Mouse (Mus musculus): ENCODE measurements around the gene P4hb. TPM values are rescaled to one million over a fixed set of nuclear protein-coding genes. Genes with fewer than 3 reads are reported as not detected.
A peak's percentile ranks its signal among the peaks of the same experiment; 100 is the strongest.
"Not testable (repeated sequence)": the region's sequence is repeated elsewhere in the genome, so short reads cannot be mapped to it uniquely, and the experiment has no call there.

Gene P4hb
- polyA plus RNA-seq, 1 experiment from 2014 or later: 635 TPM

GRCm38 (mm10) chr11:120571754-120572416 is 1.2 kb downstream of the P4hb start:
- Histone ChIP-seq H3K4me1 (replicated peaks) (peaks cover 68% of the 10 kb centered on the region), H3K9ac (peak overlapping the region; percentile 86), H3K9me3 (replicated peaks) (no peaks in the 10 kb centered on the region), H3K4me3 (replicated peaks) (peak overlapping the region; percentile 82), H3K4me2 (peak overlapping the region; percentile 92), H3K27me3 (no peaks in the 10 kb centered on the region), H3K27ac (replicated peaks) (peak overlapping the region; percentile 90), H3K36me3 (replicated peaks) (peaks cover 42% of the 10 kb centered on the region)
- ATAC-seq (ENCODE audit: insufficient read depth): no peak
- WGBS (ENCODE audit: insufficient replicate concordance): 4% methylated on average over 11 of the region's 11 CpGs

DNA sequence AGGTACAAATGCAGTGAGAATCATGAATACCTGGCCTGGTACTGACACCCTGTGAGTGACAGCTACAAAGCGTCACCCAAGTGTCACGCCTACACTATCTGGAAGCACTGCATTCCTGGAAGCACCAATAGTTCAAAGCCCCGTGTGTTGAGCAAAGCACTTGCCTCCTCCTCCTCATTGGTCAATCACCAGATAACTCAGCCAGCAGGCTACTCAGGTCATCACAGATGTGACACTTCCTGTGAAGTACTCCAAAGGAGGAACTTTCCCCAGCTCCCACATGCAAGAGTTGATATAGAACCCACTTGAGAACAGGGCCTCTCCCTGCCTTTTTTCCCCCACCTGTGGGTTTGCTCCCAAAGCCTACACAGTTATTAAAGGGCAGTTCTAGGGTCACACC is 1.9 kb downstream of the P4hb start:
- H3K27ac ChIP-seq (replicated peaks): peak overlapping the region; percentile 90
- no peaks in the 10 kb centered on the region for H3K27me3 ChIP-seq

GRCm38 (mm10) chr11:120568324-120568723 is 4.7 kb downstream of the P4hb start:
- no peak for ATAC-seq (ENCODE audit: insufficient read depth)
- peaks cover 77% of the 10 kb centered on the region for H3K36me3 ChIP-seq (replicated peaks)
- H3K9me3 ChIP-seq (replicated peaks): no peaks in the 10 kb centered on the region
- no peak overlapping the region for H3K4me3 ChIP-seq (replicated peaks)
- H3K9ac ChIP-seq: no peak overlapping the region
- H3K4me1 ChIP-seq (replicated peaks): peaks cover 44% of the 10 kb centered on the region
- H3K27me3 ChIP-seq: no peaks in the 10 kb centered on the region
- H3K27ac ChIP-seq (replicated peaks): no peak overlapping the region
- H3K4me2 ChIP-seq: no peak overlapping the region
- WGBS (ENCODE audit: insufficient replicate concordance): 86% methylated on average over 6 of the region's 6 CpGs

More for the DNA sequence above, 1.9 kb downstream of the P4hb start:
- Histone ChIP-seq H3K36me3 (replicated peaks) (peaks cover 49% of the 10 kb centered on the region), H3K4me1 (replicated peaks) (peaks cover 64% of the 10 kb centered on the region), H3K4me3 (replicated peaks) (peak overlapping the region; percentile 82), H3K4me2 (peak overlapping the region; percentile 92), H3K9me3 (replicated peaks) (no peaks in the 10 kb centered on the region), H3K9ac (peak overlapping the region; percentile 86)
- no peak for ATAC-seq (ENCODE audit: insufficient read depth)
- WGBS (ENCODE audit: insufficient replicate concordance): 14% methylated on average over 3 of the region's 3 CpGs

DNA sequence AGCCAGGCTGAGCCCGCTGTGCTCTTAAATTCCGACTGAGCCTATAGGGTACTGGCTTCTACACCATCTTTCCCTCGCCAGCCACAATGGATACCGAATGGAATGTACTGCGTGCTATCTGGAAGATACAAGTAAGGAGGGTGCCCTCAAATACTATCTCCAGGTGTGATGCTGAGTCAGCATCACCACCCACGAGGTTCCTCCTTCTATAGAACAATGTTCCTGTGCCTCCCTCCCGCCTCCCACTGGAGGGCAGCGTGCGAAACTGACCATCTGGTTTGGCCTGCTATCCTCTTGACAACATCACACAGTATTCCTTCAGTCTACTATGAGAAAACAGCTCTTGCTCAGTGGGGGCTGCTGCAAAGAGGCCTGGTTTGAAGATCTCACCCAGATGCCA is 7.9 kb downstream of the P4hb start:
- Histone ChIP-seq H3K4me3 (replicated peaks) (no peak overlapping the region), H3K27me3 (no peaks in the 10 kb centered on the region), H3K36me3 (replicated peaks) (peaks cover 96% of the 10 kb centered on the region), H3K9ac (no peak overlapping the region), H3K4me1 (replicated peaks) (peaks cover 21% of the 10 kb centered on the region), H3K9me3 (replicated peaks) (no peaks in the 10 kb centered on the region), H3K27ac (replicated peaks) (no peak overlapping the region), H3K4me2 (no peak overlapping the region)
- WGBS (ENCODE audit: insufficient replicate concordance): 74% methylated on average over 9 of the region's 9 CpGs
- no peak for ATAC-seq (ENCODE audit: insufficient read depth)

DNA sequence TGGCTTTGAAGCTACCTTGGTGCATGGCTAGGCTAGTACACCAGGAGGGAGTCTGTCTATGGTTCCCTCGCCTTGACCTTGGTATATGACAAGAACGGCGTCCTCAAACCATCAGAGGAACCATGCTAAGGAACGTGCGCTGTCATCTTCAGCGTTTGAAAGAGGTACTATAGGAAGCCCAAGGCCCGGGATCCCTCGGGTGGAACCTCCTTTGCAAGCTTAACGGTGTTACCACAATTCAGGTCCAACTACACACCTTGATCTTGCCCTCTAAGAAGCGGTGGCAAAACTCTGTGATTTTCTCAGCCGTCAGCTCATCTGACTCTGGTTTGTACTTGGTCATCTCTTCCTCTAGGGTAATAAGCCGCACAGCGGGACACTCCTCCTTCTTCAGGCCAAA is 10.1 kb downstream of the P4hb start:
- WGBS (ENCODE audit: insufficient replicate concordance): 85% methylated on average over 13 of the region's 13 CpGs
- Histone ChIP-seq H3K4me1 (replicated peaks) (0 out of 2 replicates have a peak, but pooled peaks cover 10% of the 10 kb centered on the region), H3K9ac (no peak overlapping the region), H3K27me3 (no peaks in the 10 kb centered on the region), H3K36me3 (replicated peaks) (peaks cover 90% of the 10 kb centered on the region), H3K9me3 (replicated peaks) (no peaks in the 10 kb centered on the region), H3K4me3 (replicated peaks) (no peak overlapping the region), H3K4me2 (no peak overlapping the region), H3K27ac (replicated peaks) (no peak overlapping the region)
- ATAC-seq (ENCODE audit: insufficient read depth): no peak

- ATAC-seq (ENCODE audit: insufficient read depth): no peak
- no peak overlapping the region for H3K4me2 ChIP-seq
- no peaks in the 10 kb centered on the region for H3K27me3 ChIP-seq
- WGBS (ENCODE audit: insufficient replicate concordance): 84% methylated on average over 13 of the region's 13 CpGs
- H3K27ac ChIP-seq (replicated peaks): no peak overlapping the region
- no peak overlapping the region for H3K9ac ChIP-seq
- no peak overlapping the region for H3K4me3 ChIP-seq (replicated peaks)
- H3K4me1 ChIP-seq (replicated peaks): no peaks in the 10 kb centered on the region
- peaks cover 72% of the 10 kb centered on the region for H3K36me3 ChIP-seq (replicated peaks)
- no peaks in the 10 kb centered on the region for H3K9me3 ChIP-seq (replicated peaks)
Measured at GRCm38 (mm10) chr11:120560952-120561728, 11.9 kb downstream of the P4hb start.

DNA sequence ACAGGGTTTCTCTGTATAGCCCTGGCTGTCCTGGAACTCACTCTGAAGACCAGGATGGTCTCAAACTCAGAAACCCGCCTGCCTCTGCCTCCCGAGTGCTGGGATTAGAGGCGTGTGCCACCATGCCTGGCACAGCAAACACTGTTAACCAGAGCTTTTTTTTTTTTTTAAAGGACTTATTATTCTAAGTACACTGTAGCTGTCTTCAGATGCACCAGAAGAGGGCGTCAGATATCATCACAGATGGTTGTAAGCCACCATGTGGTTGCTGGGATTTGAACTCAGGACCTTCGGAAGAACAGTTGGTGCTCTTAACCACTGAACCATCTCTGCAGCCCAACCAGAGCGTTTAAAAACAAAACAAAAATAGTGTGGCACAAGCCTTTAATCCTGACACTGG is 14.2 kb downstream of the P4hb start:
- H3K9ac ChIP-seq; H3K4me1 ChIP-seq (replicated peaks); ATAC-seq (ENCODE audit: insufficient read depth); H3K4me2 ChIP-seq; H3K4me3 ChIP-seq (replicated peaks); H3K9me3 ChIP-seq (replicated peaks); H3K27me3 ChIP-seq; H3K27ac ChIP-seq (replicated peaks): not testable (repeated sequence)
- H3K36me3 ChIP-seq (replicated peaks): peaks cover 49% of the 10 kb centered on the region
- WGBS (ENCODE audit: insufficient replicate concordance): 66% methylated on average over 6 of the region's 6 CpGs

DNA sequence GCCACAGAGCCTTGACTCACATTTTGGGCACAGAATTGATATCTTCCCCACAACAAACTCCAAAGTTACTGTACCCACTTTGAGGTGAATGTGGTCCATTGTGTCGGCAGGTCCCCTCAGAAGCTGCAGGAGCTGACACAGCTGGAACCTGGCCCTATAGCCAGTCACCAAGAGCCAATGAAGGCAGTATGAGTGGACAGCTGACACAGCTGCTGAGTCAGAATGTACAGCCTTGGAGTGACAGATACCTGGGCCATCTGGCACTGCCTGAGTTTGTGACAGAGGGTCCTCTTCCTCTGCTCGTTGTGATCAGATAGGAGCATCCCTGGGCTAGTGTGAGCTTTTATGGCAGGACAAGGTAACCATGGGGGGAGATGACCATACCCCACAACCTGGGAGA is 17.8 kb downstream of the P4hb start:
- H3K4me3 ChIP-seq (replicated peaks): no peak overlapping the region
- no peak overlapping the region for H3K27ac ChIP-seq (replicated peaks)

DNA sequence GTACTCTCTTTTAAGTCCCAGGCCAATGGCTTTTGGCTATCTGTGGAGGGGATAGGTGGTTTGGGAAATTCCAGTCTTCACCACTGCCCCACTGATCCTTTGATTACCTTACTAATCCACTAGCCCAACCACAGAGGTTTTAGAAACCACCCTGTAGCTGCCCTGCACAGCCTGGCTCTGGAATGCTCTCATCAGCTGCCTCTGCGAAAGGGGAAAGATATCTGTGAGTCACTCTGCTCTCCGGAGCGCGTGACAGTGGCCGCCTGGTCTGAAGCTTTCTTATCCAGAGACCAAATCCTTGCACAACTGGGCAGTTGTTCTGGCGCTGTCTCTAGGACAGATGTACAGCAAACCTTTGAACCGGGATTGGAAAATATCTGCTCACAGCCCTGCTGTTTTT is 18.2 kb downstream of the P4hb start:
- no peak for ATAC-seq (ENCODE audit: insufficient read depth)
- no peak overlapping the region for H3K27ac ChIP-seq (replicated peaks)
- 56% methylated on average over 7 of the region's 7 CpGs for WGBS (ENCODE audit: insufficient replicate concordance)
- H3K36me3 ChIP-seq (replicated peaks): peaks cover 9% of the 10 kb centered on the region
- no peaks in the 10 kb centered on the region for H3K27me3 ChIP-seq
- peaks cover 15% of the 10 kb centered on the region for H3K4me1 ChIP-seq (replicated peaks)
- H3K9me3 ChIP-seq (replicated peaks): no peaks in the 10 kb centered on the region
- H3K4me3 ChIP-seq (replicated peaks): no peak overlapping the region
- H3K4me2 ChIP-seq: no peak overlapping the region
- H3K9ac ChIP-seq: no peak overlapping the region

More for the DNA sequence above, 17.8 kb downstream of the P4hb start:
- H3K36me3 ChIP-seq (replicated peaks): peaks cover 13% of the 10 kb centered on the region
- no peak overlapping the region for H3K9ac ChIP-seq
- no peak; the same call in 1 of the 2 replicates for ATAC-seq (ENCODE audit: insufficient read depth)
- no peaks in the 10 kb centered on the region for H3K9me3 ChIP-seq (replicated peaks)
- H3K4me2 ChIP-seq: no peak overlapping the region
- 39% methylated on average over 2 of the region's 2 CpGs for WGBS (ENCODE audit: insufficient replicate concordance)
- no peaks in the 10 kb centered on the region for H3K27me3 ChIP-seq
- H3K4me1 ChIP-seq (replicated peaks): peaks cover 10% of the 10 kb centered on the region

GRCm38 (mm10) chr11:120552736-120553135 is 20.3 kb downstream of the P4hb start:
- H3K36me3 ChIP-seq (replicated peaks): no peaks in the 10 kb centered on the region
- no peak overlapping the region for H3K9ac ChIP-seq
- no peak overlapping the region for H3K4me2 ChIP-seq
- H3K4me1 ChIP-seq (replicated peaks): peaks cover 34% of the 10 kb centered on the region
- ATAC-seq (ENCODE audit: insufficient read depth): no peak
- no peaks in the 10 kb centered on the region for H3K27me3 ChIP-seq
- WGBS (ENCODE audit: insufficient replicate concordance): 64% methylated on average over 5 of the region's 5 CpGs
- H3K4me3 ChIP-seq (replicated peaks): no peak overlapping the region
- H3K27ac ChIP-seq (replicated peaks): no peak overlapping the region
- H3K9me3 ChIP-seq (replicated peaks): no peaks in the 10 kb centered on the region

DNA sequence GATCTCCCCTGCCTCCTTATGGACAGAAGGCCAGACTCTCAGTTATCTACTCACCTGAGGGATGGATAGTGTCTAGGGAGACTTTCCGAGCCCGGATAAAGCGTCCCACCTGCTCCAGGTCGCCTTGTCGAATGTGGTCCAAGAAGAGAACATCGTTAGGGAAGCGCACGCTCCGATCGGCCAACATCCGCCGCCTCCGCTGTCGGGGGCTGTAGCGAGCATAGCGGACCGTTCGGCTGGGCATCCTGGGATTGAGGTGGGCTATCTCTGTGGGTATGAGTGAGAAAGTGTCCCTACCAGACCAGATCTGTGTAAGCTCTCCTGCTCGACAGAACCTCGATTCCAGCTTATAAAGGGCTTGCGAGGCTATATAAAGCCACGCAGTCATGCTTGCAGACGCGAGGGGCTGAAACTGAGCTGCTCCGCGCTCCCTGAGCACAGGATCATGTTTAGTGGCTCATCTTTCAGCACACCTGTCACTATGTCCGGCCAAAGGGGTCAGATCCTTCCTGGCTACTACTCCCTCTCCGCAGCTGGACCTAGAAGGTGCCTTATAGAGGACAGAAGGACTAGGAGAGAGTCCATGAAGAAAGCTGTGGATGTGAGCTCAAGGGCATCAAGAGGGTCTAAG is 22.1 kb downstream of the P4hb start, which contains the start of gene Ppp1r27:
Gene Ppp1r27, minus strand, starts transcription at position 323 of the 631 bp plus-strand sequence.
- no peak for ATAC-seq (ENCODE audit: insufficient read depth)
- peak within 1 kb of the TSS; percentile 72; the same call in 1 of the 2 replicates for H3K27ac ChIP-seq (replicated peaks)
- 85% methylated on average over 28 of the region's 28 CpGs for WGBS (ENCODE audit: insufficient replicate concordance)

More for the DNA sequence above, 22.1 kb downstream of the P4hb start, which contains the start of gene Ppp1r27:
- Histone ChIP-seq H3K9me3 (replicated peaks) (no peaks in the 10 kb centered on the region), H3K4me3 (replicated peaks) (peak within 1 kb of the TSS; percentile 80), H3K4me2 (peak within 1 kb of the TSS; percentile 97), H3K9ac (peak within 1 kb of the TSS; percentile 91), H3K36me3 (replicated peaks) (no peaks in the 10 kb centered on the region), H3K4me1 (replicated peaks) (peaks cover 46% of the 10 kb centered on the region), H3K27me3 (no peaks in the 10 kb centered on the region)

Measured in liver, embryonic 15.5 days (tissue).